Mouse (Mus musculus) heart, postnatal 4 days (tissue): Measurements from ENCODE around the gene Optn. TPM values are rescaled to one million over a fixed set of nuclear protein-coding genes. Genes with fewer than 3 reads are reported as not detected.
A peak's percentile ranks its signal among the peaks of the same experiment; 100 is the strongest.
"Not testable (repeated sequence)": the region's sequence is repeated elsewhere in the genome, so short reads cannot be mapped to it uniquely, and the experiment has no call there.

Experiments used
- DNase-seq: peaks from one replicate; pipeline ENCODE4 v3.0.0; 2021
- total RNA-seq, 2 experiments: library from RNA; stranded (reverse); gene quantifications; 2 replicates each; pipeline ENCODE4 v1.2.3; 2021

The Optn gene
- 10 to 100 TPM; 38.5 to 39.8 TPM for total RNA-seq

DNA sequence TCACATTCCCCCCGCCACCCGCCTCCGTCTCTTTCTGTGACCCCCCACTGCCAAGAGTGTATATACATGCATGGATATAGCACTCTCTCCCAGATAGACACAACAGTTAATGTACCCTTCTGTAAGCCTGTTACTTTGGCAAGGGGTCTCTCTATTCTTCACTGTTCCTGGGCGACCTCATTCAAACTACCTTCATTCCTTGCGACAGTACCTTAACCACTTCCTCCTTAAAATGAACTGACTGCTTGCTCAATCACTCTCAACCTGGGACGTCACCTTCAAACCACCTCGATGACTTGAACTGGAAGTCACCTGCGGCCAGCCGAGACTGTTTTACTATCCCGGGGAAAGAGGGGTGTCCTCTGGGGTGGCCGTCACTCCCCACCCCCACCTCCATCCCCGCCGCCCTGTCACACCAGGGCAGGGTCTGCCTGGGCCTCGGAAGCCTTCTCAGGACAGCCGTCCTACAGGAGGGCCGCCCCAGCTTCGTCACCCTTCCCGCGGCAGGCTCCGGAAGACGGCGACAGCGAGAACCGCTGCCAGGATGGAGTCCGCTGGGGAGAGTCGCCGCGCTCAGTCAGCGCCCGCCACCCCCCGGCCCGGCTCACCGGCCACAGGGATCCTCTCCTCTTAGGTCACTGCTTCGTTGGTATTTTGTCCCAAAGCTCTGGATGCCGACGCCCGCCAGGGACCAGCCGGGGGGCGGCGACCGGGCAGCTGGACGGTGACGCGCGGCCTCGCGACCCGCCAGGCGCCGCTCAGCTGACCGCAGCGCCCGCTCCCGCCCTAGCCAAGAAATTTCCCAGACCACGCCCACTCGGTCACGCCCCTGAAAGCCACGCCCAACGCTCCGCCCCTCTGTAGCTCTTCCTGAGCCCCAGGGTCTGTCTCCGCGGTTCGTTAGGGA is at the start of gene Optn:
Gene Optn, minus strand, starts transcription at position 753 of the 907 bp plus-strand sequence.
- peak; percentile 95 for DNase-seq

DNA sequence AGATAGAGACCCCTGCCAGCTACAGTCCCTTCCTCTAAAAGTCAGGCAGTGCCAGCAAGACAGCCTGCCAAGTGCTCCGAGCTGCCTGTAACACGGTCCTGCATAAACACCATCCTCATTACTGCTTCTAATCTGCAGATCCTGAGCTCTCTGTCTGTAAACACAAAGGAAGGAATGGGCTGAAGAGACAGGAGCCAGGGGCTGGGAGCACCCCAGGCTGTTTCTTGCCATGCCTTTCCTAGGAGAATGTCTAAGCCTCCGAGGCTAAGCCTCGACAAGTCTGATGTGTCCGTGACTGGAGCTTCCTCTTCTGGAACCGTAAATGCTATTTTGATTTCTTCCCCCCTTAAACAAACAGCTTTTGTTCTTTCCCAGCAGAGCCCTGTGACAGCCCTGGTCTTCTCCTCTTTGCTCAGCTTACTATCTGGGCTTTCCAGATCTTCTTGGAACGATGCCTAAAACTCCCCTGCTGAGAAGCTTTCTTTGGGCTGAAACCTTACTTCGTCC is 49.0 kb upstream of the Optn start:
- DNase-seq: no peak

DNA sequence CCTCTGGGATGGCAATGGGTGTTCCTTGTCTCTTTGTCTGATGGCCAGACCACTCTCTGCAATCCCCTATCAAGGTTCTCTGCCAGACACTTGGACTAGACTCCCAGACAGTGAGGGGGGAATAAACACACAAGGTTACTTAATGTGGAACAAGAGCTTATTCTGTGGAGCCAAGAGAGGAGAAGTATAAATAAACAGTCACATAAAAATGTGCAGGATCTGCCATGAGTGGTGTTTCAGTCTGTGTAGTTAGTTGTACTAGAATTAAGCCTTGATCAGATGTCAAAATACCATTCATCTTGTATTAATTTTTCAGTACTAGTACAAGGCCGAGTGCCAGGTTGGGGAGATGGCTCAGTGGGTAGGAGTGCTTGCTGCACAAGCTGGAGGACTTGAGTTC is 39.0 kb upstream of the Optn start:
- no peak for DNase-seq

DNA sequence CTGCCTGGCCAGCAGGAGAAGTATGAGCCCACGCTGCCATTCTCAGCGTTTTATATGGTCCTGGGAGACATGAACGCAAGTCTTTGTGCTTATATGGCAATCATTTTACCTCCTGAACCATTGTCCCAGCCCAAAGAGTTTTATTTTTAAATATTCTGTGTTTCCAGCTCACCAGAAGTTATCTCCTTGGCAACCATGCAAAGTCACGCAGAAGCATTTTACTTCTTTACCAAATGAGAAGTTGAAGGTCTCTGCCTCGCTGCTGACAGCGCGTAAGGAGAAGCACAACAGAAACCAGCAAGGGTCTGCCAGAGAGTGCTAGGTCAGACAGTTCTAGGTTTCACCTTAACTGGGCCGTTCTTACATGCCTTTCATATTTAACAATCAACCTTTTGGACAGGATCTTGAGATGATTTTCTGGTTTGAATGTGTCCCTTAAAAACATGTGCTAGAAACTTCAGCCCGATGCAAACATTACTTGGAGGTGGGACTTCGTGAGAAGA is 37.9 kb upstream of the Optn start:
- DNase-seq: no peak

DNA sequence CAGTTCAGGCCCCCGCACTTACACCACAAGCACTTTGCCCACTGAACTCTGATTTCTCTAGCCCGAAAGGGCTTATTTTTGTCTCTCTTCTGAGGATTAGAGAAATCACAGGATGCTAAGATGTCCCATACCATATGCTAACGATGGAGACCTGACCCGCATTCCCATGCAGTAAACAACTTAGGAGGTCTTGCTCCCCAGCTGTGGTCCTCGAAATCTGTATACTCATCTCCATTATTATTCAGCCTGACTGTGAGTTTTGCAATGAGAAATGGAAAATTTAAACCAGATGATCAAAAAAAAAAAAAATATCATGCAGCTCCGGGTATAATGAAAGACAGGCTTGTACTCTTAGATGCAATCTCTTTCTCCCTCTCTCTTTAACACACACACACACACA is 35.3 kb upstream of the Optn start:
- DNase-seq: no peak

DNA sequence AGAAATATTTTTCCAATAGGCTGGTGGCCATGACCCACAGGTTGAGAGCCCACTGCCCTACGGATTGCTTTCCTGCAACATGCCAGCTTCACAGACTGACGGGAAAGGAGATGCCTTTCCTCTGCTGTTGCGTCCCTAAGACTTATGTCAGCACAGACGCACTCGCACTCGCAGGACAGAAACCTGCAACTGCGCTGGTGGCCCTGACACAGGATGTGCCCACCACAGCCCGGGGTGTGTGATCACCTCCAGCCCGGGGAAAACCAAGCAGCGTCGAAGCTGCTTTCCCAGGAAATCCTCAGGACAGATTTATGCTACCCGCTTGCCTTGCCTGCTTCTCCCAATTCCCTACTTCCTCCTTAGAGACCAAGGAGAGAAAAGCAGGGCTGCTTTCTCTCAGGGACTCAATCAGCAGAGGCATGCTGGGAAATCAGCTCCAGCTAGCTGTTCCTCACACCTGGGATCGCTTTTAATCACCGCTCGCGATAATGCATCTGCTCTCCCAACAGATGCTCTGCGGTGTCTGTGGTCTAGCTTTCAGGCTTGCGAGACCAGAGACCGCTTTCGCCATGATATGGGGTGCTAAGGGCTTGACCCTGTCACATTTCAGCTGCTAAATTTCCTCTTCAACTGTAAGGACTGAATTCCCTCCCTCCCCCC is 34.1 kb upstream of the Optn start:
- no peak for DNase-seq

DNA sequence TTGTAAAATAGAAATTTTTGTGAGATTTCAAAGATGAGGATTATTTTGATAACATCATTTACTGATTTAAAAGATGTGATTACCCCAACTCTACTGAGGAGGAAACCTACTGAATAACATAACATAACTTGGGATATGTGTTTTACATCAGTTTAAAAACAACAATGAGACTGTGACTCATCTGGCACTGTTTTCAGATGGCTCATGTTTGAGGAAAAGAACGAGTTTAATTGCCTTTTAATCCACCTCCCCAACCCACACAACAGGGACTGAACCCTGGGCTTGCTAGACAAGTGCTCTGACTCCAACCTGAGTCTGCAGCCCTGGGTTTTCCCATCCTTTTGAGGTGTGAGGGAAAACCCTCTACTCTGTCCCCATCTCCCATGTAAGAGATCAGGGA is 31.5 kb upstream of the Optn start:
- no peak for DNase-seq

DNA sequence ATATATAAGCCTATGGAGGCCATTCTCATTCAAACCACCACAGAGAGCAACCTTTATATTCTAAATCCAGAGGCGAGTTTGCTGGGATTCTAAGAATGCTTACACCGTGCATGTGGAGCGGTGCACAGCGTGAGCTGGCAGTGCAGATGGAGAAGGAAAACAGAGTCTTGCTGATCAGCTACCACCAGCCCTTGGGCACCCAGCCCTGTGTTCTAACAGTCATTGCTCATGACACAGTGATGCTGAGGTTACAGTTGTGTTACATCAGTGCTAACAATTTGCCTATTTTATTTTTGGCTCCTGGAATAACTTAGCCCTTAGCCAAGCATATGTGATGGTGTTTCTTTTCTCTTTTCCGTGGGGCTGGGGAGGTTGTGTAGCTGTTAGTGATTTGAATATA is 31.0 kb upstream of the Optn start:
- DNase-seq: no peak

DNA sequence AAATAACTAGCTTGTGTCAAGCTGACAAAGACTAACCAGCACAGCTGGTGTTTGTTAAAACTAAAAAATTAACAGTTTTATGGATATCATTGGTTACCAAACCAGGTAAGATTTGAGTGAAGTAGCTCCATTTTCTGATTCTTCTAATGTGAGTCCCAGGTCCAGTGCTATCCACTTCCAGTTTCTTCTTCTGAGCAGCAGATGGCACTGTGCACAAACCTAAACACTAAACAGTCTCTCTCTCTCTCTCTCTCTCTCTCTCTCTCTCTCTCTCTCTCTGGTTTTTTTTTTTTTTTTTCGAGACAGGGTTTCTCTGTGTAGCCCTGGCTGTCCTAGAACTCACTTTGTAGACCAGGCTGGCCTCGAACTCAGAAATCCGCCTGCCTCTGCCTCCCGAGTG is 26.5 kb upstream of the Optn start:
- DNase-seq: peak; percentile 37

DNA sequence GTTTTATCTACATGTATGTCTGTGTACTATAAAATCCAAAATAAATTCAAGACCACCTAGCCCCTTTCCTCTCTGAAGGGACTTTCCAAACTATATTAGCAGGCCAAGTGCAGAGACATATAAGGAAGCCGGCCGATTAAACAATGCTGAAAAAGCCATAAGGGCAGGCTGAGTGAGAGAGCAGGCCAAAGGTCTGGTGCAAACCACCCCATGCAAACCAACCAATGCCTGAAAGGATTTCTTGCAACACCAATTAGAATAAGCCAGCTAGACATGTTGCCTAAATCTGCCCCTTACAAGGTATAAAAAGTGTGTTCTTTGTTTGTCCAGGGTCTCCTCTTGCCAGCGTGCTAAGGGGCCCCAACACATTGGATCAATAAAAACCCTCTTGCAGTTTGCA is 23.8 kb upstream of the Optn start:
- no peak for DNase-seq

DNA sequence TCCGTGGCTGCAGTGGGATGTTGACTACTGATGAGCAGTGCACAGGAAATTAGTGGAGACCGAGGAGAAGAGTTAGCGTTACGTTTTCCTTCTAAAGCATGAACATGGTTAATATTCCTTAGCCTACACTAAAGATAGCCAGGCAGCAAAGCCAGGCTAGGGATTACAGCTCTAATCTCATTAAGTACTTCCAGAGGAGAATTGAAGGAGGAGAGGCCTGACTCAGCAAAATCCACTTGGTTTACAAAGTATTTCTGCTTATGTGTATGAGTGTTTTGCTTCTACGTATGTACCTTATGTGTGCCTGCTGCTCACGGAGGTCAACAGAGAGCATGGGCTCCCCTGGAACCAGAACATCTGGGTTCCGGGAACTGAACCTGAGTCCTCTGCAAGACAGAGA is 19.9 kb upstream of the Optn start:
- no peak for DNase-seq

DNA sequence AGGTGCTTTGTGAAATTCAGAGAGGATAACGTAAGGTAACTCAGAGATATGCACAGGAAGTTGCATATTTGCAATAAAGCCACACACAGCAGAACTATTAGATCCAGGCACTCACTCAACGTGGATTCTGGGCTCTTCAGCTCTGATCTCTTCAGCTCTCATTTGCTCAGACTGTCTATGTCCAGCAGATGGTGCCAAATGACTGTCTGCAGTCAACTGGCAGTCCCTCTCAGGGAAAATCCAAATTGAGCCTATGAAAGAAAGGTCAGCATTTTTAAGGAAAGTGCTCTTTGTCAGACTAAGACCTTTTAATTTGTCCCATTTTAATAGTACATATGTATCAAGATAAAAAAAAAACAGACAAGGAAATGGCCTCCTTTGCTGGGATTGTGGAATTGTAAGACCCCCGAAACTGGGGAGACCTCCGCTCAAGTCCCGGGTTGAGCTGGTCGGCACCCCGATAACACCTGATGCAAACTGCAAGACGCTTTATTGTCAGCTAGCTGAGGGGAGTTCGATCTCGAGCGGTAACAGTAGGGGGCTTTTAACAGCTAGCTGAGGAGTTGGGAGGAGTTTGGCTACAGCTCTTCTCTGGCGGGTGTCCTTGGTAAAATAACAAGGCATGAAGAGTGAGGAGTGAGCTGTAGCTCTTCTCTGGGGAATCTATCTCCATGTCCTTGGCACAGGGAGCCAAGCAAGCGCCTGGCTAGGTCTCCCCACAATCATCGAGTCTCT is 16.4 kb upstream of the Optn start:
- DNase-seq: peak; percentile 61

DNA sequence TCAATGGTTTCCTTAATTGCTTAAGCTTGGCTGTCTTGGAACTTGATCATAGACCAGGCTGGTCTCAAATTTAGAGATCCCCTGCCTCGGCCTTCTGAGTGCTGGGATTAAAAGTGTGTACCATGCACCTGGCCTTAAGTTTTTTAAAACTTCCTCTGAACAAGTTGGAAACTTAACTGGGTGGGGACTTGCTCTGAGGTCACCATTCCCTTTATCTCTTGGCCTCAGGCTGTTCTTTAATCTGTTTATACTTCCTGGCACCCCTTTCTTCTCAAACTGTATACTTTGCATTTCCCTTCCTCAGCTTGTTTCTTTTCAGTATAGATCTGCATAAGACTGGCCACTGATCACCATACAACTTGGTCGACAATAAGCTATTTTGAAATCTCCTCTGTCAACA is 14.1 kb upstream of the Optn start:
- no peak for DNase-seq

DNA sequence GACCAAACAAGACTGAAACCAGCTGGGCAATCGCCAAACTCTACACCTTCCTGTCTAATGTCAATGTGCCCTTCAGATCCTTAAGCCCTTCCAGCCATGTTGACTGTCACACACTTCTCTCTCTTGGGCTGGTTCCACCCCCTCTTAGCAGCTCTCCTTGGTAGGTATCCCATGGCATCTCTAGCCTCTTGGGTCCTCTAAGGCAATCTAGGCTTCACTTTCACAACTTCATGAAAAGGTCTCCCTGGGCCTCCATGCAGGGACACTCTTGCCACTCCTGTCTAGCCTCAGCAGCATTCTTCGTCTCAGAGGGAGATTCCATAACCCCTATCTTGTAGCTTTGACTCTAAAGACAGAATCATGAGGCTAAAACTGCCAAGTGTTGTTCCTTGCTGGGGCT is 13.6 kb upstream of the Optn start:
- no peak for DNase-seq

DNA sequence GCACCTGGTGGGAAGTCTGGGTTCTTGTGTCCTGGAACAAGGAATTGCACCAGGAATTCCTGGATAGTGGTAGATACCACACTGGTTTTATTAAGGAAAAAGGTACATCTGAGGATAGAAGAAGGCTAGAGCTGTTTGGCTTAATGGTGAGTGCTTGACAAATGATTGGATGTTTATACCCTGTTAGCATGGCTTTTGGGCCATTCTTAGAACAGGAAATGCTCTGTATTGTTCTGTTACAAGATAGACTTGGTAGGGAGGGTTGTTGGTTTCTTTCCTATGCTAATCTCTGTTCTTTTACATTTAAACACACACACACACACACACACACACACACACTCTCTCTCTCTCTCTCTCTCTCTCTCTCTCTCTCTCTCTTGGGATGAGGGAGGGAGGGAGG is 12.0 kb upstream of the Optn start:
- DNase-seq: no peak

DNA sequence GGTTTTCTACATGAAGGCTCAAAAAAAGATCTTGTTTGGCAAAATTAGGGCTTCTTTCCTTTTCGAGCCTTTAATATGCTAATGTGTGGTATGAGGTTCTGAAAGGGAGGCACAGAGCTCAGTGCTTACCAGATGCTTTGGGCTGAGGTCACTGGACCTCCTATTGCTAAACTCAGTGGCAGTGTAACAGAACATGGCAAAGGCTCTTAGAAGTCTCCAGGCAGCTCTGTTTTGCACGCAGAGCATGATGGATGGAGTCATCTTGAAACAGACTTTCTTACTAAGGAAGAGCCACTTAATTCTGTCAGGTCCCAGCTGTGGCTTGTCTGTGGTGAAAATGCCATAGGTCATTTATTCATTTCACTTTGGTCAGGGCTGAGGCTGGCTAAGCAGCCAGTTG is 11.6 kb upstream of the Optn start:
- DNase-seq: no peak

DNA sequence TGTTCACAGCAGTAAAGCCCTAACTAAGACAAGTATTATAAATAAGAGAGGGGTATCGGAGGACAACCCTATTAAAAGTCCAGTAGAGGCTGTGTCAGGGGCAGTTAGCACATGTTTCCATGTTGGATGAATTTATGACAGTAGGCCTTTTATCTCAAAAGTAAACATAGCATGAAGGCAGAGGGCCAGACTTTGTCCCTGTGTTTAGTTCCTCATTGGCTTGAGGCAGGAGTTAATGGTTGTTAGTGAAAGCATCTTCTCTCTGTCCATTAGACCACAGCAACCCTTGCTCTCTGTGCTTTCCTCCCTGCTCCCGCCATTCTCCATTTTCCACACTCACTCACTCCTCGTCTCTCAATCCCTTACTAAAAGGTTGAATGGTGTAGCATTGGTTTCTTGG is 9.9 kb upstream of the Optn start:
- no peak for DNase-seq

DNA sequence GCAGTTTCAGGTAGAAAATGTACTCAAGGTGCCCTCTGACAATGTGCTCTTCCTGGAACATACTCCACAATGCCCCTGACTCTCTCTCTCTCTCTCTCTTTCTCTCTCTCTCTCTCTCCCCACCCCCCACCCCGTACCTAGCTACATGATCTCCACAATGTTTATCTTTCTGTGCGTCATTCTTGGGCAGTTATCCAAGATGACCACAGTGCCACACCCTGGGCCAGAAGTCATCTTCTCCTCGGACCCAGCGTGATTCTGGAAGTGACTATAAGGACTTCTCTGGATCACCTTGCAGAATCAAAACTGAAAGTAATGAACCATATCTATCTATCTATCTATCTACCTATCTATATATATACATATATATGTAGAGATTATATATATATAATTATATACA is 4.1 kb upstream of the Optn start:
- DNase-seq: no peak

DNA sequence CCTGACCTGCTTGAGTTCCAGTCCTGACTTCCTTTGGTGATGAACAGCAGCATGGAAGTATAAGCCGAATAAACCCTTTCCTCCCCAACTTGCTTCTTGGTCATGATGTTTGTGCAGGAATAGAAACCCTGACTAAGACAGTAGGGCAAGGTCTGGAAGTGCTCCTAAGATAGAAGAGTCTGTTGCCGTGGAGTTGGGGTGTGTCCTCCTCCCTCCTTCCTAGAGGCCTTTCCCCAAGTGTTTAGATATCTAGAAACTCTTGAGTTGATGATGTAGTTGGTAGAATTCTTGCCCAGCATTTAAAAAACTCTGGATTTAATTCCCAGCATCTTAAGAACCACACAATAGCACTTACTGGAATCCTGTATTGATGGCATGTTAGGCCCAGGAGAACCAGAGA is 3.4 kb upstream of the Optn start:
- DNase-seq: not testable (repeated sequence)

DNA sequence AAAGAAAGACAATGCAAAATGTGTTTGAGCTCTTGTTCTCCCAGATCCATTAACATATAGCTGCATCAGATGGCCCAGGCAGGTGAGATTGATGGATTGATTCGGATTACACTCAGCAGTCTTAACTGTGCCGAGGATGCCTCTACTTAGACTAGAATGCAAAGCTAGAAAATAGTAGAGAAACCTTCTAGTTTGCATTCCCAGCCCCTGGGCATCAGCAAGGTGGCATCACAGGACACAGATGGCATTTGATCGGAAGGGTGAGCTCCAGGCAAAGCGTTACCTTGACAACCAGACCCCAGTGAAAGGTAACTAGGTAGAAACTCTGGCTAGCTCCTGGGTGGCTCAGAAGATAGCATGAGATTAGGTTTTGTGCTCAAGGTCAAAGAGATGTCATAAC is 396 bp upstream of the Optn start:
- DNase-seq: no peak

DNA sequence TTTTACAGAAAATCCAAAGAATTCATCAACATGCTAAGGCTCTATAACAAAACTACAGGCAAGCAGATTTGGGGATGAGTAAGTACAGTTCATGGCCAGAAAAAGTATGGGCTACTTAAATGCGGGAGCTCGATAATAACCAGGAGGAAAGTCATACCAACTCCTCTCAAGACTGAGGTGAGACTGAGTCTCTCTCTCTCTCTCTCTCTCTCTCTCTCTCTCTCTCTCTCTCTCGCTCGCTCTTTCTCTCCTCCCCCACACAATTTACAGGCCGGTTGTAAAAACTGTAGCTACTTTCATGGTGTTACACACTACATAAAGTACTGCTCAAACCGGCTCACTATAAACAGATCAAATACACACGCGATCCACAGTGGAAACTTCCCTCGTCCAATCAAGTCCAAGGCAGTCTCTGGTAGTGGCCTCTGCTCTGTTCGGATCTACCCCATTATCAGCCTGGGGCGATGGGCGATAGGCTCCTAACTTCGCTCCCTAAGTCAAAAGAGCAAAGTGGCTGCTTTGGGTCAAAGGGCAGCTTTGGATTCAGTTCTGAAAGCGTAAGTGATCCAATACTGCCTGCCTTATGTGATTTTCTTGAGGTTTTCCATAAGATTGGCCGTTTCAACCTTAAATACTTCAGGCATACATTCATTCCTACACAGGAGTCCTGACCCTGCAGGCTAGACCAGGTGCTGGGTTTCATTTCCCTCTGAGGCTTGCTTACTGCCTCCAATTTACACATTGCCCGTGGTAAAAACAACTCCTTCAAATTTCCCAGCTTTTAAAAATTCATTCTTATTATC is 1.2 kb downstream of the Optn start:
- DNase-seq: no peak

DNA sequence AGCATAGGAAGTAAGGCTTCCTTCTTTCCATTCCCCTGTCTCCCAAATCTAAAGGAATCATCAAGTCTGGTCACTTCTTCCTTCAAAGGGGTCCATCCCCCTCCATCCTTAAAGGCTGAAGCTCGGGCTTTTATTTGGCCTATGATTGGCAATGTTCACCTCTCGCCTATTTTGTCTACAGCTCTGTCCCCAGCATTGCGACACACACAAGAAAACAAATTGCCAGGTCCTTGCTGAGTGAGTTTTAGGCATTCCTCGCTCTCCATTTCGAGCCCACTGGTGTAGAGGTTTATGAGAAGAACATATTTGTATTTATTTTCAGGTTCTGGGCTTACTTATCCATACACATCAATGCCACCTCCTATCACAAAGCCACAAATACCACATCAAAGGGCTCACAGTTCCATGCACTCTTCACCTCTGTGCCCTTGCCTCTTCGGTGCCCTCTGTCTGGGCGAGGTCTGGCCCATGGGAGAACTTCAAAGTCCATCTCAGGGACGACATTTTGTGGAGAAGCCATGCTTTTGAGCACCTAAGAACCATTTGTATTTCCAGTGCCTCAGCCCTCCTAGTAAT is 2.6 kb downstream of the Optn start:
- DNase-seq: no peak
